Mouse (Mus musculus) limb, embryonic 11.5 days (tissue): ENCODE data around the gene 2300003K06Rik. TPM values are rescaled to one million over a fixed set of nuclear protein-coding genes. Genes with fewer than 3 reads are reported as not detected.
"Not testable (repeated sequence)": the region's sequence is repeated elsewhere in the genome, so short reads cannot be mapped to it uniquely, and the experiment has no call there.

Experiments
- ATAC-seq: fragments of 200-750 bp; cut with Nextera tagmentation; 2 replicates; pipeline ENCODE4 v1.8.0; 2017; ENCODE audit warnings: low read depth; ENCODE audit not compliant: insufficient number of reproducible peaks, low FRiP score, low TSS enrichment
- DNase-seq: peaks from one replicate; pipeline ENCODE4 v3.0.0-alpha.2; 2015; ENCODE audit warnings: low spot score
- H3K27ac ChIP-seq: fragments of 300-500 bp; sonication (generic); replicated peaks from 2 replicates; pipeline ENCODE4 v1.5.1; 2014; ENCODE audit warnings: low read depth, mild to moderate bottlenecking, low read length
- H3K27me3 ChIP-seq: fragments of 300-500 bp; sonication (generic); 2 replicates; pipeline ENCODE4 v1.6.1; 2014; ENCODE audit warnings: mild to moderate bottlenecking, low read length, mixed read lengths; ENCODE audit not compliant: control insufficient read depth, insufficient read depth
- H3K36me3 ChIP-seq: fragments of 300-500 bp; sonication (generic); 2 replicates; pipeline ENCODE4 v1.6.1; 2014; ENCODE audit warnings: mild to moderate bottlenecking, low read length, moderate library complexity, mixed read lengths; ENCODE audit not compliant: control insufficient read depth, insufficient read depth
- H3K4me1 ChIP-seq: fragments of 300-500 bp; sonication (generic); 2 replicates; pipeline ENCODE4 v1.6.1; 2014; ENCODE audit warnings: low read length, mixed read lengths; ENCODE audit not compliant: control insufficient read depth, insufficient read depth
- H3K4me2 ChIP-seq: fragments of 300-500 bp; sonication (generic); 2 replicates; pipeline ENCODE4 v1.6.1; 2014; ENCODE audit warnings: low read depth, mild to moderate bottlenecking, moderate library complexity; ENCODE audit not compliant: severe bottlenecking
- H3K4me3 ChIP-seq: fragments of 300-500 bp; sonication (generic); 2 replicates; pipeline ENCODE4 v1.5.1; 2014; ENCODE audit warnings: low read depth, low read length
- H3K9ac ChIP-seq: fragments of 300-500 bp; sonication (generic); 2 replicates; pipeline ENCODE4 v1.6.1; 2014; ENCODE audit warnings: mild to moderate bottlenecking, low read length
- H3K9me3 ChIP-seq: fragments of 300-500 bp; sonication (generic); 2 replicates; pipeline ENCODE4 v1.6.1; 2016; ENCODE audit warnings: low read length; ENCODE audit not compliant: control insufficient read depth
- WGBS: fragments of 180-500 bp; shearing (Covaris S2); extraction: QIAGEN DNeasy Blood & Tissue Kit; methylation state at CpG from one replicate; pipeline ENCODE4 v1.1.7; 2014; 5-methylcytosine and 5-hydroxymethylcytosine counted together
- polyA plus RNA-seq: library from polyadenylated mRNA; unstranded; fragments of >200 nt; fragmentation: Nextera tagmentation; extraction: Ambion mirVana; gene quantifications from 2 replicates; pipeline ENCODE4 v1.2.1, GENCODE M21; 2014

2300003K06Rik gene
- polyA plus RNA-seq, 1 experiment from 2014 or later = not detected

DNA sequence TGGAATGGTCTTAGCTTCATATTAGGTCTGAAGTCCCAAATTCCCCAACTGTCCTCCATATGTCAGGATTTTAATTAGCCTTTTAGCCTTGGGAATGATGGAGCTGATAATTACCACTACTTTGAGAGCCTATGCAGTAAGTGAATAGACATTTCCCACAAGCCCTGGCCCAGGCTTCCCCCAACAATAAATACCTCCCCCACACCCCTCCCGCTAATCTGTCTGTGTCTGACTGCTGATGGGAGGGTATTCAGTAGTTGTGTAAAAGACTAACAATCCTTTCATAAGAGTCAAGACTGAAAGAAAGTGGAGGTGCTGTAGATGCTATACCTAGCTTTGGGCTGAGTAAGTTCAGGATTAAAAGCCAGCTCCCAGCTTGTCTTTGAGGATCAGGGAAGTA lies 4.3 kb upstream of the 2300003K06Rik start:
- no peak for DNase-seq
- no peaks in the 10 kb centered on the region for H3K4me1 ChIP-seq
- no peaks in the 10 kb centered on the region for H3K27me3 ChIP-seq
- H3K9me3 ChIP-seq = no peaks in the 10 kb centered on the region
- H3K9ac ChIP-seq = no peak overlapping the region
- ATAC-seq = no peak
- no peaks in the 10 kb centered on the region for H3K36me3 ChIP-seq
- WGBS = 35% methylated on average over 1 of the region's 1 CpGs
- H3K4me2 ChIP-seq = no peak overlapping the region
- no peak overlapping the region for H3K27ac ChIP-seq
- no peak overlapping the region for H3K4me3 ChIP-seq

DNA sequence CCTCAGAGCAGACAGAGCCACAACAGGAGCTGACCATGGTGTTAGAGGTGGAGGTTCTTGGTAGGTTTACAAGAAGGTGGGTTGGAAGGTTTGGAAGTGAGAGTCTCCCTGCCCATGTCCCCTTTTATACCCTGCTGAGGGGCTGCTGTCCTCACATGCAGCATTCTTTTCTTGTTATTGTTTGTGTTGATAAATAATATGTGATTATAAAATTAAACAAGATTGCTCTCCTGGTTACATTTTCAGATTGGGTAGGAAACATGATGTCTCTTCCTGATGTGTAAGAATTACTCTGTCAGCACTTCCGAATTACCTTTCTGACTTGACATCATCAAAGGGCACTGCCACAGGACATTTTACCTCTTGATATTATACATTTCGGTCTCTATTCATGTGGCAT lies 22.3 kb downstream of the 2300003K06Rik start, which contains the start of gene Gm11564:
Gm11564 (minus strand) TSS at position 101 of the 400 bp plus-strand sequence.
- H3K27ac ChIP-seq, H3K9me3 ChIP-seq, H3K9ac ChIP-seq, H3K4me1 ChIP-seq, H3K27me3 ChIP-seq, H3K4me3 ChIP-seq, H3K36me3 ChIP-seq, ATAC-seq, H3K4me2 ChIP-seq, DNase-seq: not testable (repeated sequence)
- 90% methylated on average over 2 of the region's 2 CpGs for WGBS

DNA sequence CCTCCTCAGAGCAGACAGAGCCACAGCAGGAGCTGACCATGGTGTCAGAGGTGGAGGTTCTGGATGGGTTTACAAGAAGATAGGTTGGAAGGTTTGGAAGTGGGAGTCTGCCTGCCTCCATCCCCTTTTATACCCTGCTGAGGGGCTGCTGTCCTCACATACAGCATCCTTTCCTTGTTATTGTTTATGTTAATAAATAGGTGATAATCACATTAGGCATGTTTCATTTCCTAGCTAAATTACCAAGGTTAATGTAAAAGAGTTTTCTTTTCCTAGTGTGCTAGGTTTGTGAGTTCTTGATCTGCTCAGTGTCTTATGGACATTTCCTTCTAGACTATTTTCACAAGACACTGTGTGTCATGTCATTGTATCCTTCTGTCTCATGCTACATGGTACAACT lies 28.1 kb downstream of the 2300003K06Rik start, which contains the start of gene Krtap4-13:
Krtap4-13 (minus strand) TSS at position 101 of the 400 bp plus-strand sequence.
- not testable (repeated sequence) for DNase-seq, H3K4me3 ChIP-seq, H3K4me2 ChIP-seq, H3K9me3 ChIP-seq, H3K4me1 ChIP-seq, H3K27me3 ChIP-seq, H3K36me3 ChIP-seq, ATAC-seq, H3K9ac ChIP-seq, H3K27ac ChIP-seq

DNA sequence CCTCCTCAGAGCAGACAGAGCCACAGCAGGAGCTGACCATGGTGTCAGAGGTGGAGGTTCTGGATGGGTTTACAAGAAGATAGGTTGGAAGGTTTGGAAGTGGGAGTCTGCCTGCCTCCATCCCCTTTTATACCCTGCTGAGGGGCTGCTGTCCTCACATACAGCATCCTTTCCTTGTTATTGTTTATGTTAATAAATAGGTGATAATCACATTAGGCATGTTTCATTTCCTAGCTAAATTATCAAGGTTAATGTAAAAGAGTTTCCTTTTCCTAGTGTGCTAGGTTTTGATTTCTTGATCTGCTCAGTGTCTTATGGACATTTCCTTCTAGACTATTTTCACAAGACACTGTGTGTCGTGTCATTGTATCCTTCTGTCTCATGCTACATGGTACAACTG lies 33.5 kb downstream of the 2300003K06Rik start, which contains the start of gene Gm11554:
Gm11554 (minus strand) TSS at position 101 of the 400 bp plus-strand sequence.
- not testable (repeated sequence) for H3K36me3 ChIP-seq, H3K9ac ChIP-seq, H3K4me3 ChIP-seq, H3K27ac ChIP-seq, H3K9me3 ChIP-seq, H3K27me3 ChIP-seq, DNase-seq, H3K4me2 ChIP-seq, H3K4me1 ChIP-seq, ATAC-seq
- no CpG with 5 or more reads among the region's 1 CpGs for WGBS

DNA sequence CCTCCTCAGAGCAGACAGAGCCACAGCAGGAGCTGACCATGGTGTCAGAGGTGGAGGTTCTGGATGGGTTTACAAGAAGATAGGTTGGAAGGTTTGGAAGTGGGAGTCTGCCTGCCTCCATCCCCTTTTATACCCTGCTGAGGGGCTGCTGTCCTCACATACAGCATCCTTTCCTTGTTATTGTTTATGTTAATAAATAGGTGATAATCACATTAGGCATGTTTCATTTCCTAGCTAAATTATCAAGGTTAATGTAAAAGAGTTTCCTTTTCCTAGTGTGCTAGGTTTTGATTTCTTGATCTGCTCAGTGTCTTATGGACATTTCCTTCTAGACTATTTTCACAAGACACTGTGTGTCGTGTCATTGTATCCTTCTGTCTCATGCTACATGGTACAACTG lies 39.0 kb downstream of the 2300003K06Rik start, which contains the start of gene Gm11569:
Gm11569 (minus strand) TSS at position 101 of the 400 bp plus-strand sequence.
- H3K36me3 ChIP-seq, DNase-seq, H3K4me2 ChIP-seq, H3K4me1 ChIP-seq, ATAC-seq, H3K9me3 ChIP-seq, H3K4me3 ChIP-seq, H3K9ac ChIP-seq, H3K27me3 ChIP-seq, H3K27ac ChIP-seq: not testable (repeated sequence)
- WGBS = no CpG with 5 or more reads among the region's 1 CpGs

DNA sequence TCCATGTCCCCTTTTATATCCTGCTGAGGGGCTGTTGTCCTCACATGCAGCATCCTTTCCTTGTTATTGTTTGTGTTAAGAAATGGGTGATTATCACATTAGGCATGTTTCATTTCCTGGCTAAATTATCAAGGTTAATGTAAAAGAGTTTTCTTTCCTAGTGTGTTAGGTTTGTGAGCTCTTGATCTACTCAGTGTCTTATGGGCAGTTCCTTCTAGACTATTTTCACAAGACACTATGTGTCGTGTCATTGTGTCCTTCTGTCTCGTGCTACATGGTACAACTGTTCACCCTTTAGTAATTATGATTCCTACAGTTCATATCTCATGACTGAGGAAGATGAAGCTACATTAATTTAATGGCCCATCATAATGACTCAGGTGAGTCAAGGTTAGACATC lies 44.5 kb downstream of the 2300003K06Rik start, which contains the start of gene Gm11596:
Gm11596 (minus strand) TSS at position 101 of the 400 bp plus-strand sequence.
- no peak within 1 kb of the TSS for H3K27ac ChIP-seq
- H3K27me3 ChIP-seq = no peaks in the 10 kb centered on the region
- ATAC-seq (no peak), DNase-seq (no peak)
- H3K9me3 ChIP-seq = no peaks in the 10 kb centered on the region
- 70% methylated on average over 2 of the region's 2 CpGs for WGBS
- no peaks in the 10 kb centered on the region for H3K36me3 ChIP-seq
- H3K4me2 ChIP-seq = no peak within 1 kb of the TSS
- H3K9ac ChIP-seq = no peak within 1 kb of the TSS
- H3K4me1 ChIP-seq = no peaks in the 10 kb centered on the region
- no peak within 1 kb of the TSS for H3K4me3 ChIP-seq

Other genes with a start within 250 kb of the 2300003K06Rik start
- gene Krtap1-3, start 246.7 kb downstream of the 2300003K06Rik start, polyA plus RNA-seq = not detected in 2 replicates
- gene Krtap9-3, start 240.0 kb downstream of the 2300003K06Rik start, polyA plus RNA-seq = not detected in 2 replicates
- not detected in 2 replicates for gene Gm11938, start 234.8 kb downstream of the 2300003K06Rik start, polyA plus RNA-seq
- gene Gm11937, start 227.9 kb downstream of the 2300003K06Rik start, polyA plus RNA-seq = not detected in 2 replicates
- gene Krtap2-4, start 223.2 kb downstream of the 2300003K06Rik start, polyA plus RNA-seq = not detected in 2 replicates
- not detected in 2 replicates for gene Gm11562, start 217.6 kb downstream of the 2300003K06Rik start, polyA plus RNA-seq
- not detected in 2 replicates for gene Krtap4-1, start 209.8 kb downstream of the 2300003K06Rik start, polyA plus RNA-seq
- not detected in 2 replicates for gene Krtap4-2, start 203.0 kb downstream of the 2300003K06Rik start, polyA plus RNA-seq
- not detected in 2 replicates for gene Krtap4-7, start 194.0 kb downstream of the 2300003K06Rik start, polyA plus RNA-seq
- gene Gm11555, start 187.8 kb downstream of the 2300003K06Rik start, polyA plus RNA-seq = not detected in 2 replicates
- not detected in 2 replicates for gene Gm11563, start 179.1 kb downstream of the 2300003K06Rik start, polyA plus RNA-seq
- not detected in 2 replicates for gene Krtap4-6, start 172.1 kb downstream of the 2300003K06Rik start, polyA plus RNA-seq
- gene Gm14190, start 147.3 kb downstream of the 2300003K06Rik start, polyA plus RNA-seq = not detected in 2 replicates
- gene Gm14180, start 103.8 kb downstream of the 2300003K06Rik start, polyA plus RNA-seq = not detected in 2 replicates
- not detected in 2 replicates for gene Gm11595, start 65.2 kb downstream of the 2300003K06Rik start, polyA plus RNA-seq
- gene Krtap4-8, start 57.4 kb downstream of the 2300003K06Rik start, polyA plus RNA-seq = not detected in 2 replicates
- gene Krtap4-9, start 52.9 kb downstream of the 2300003K06Rik start, polyA plus RNA-seq = not detected in 2 replicates
- gene Gm11596, start 44.6 kb downstream of the 2300003K06Rik start, polyA plus RNA-seq = not detected in 2 replicates
- not detected in 2 replicates for gene Gm11569, start 39.1 kb downstream of the 2300003K06Rik start, polyA plus RNA-seq
- gene Gm11554, start 33.6 kb downstream of the 2300003K06Rik start, polyA plus RNA-seq = not detected in 2 replicates
- not detected in 2 replicates for gene Krtap4-13, start 28.2 kb downstream of the 2300003K06Rik start, polyA plus RNA-seq
- not detected in 2 replicates for gene Gm11564, start 22.4 kb downstream of the 2300003K06Rik start, polyA plus RNA-seq
- not detected in 2 replicates for gene Krtap4-16, start 13.5 kb upstream of the 2300003K06Rik start, polyA plus RNA-seq
- not detected in 2 replicates for gene Gm11568, start 19.9 kb upstream of the 2300003K06Rik start, polyA plus RNA-seq
- not detected in 2 replicates for gene Gm11559, start 26.4 kb upstream of the 2300003K06Rik start, polyA plus RNA-seq
- not detected in 2 replicates for gene Krtap9-1, start 35.3 kb upstream of the 2300003K06Rik start, polyA plus RNA-seq
- not detected in 2 replicates for gene Gm11567, start 41.1 kb upstream of the 2300003K06Rik start, polyA plus RNA-seq
- gene Krtap31-1, start 69.9 kb upstream of the 2300003K06Rik start, polyA plus RNA-seq = not detected in 2 replicates
- not detected in 2 replicates for gene Gm11565, start 76.7 kb upstream of the 2300003K06Rik start, polyA plus RNA-seq
- not detected in 2 replicates for gene Krtap31-2, start 98.2 kb upstream of the 2300003K06Rik start, polyA plus RNA-seq
- gene Krtap9-5, start 110.4 kb upstream of the 2300003K06Rik start, polyA plus RNA-seq = not detected in 2 replicates
- not detected in 2 replicates for gene Krtap29-1, start 141.0 kb upstream of the 2300003K06Rik start, polyA plus RNA-seq
- gene Krtap16-1, start 148.5 kb upstream of the 2300003K06Rik start, polyA plus RNA-seq = not detected in 2 replicates
- 0.48 and 1.0 TPM in 2 replicates for gene Krtap17-1, start 155.9 kb upstream of the 2300003K06Rik start, polyA plus RNA-seq
- gene Krt33a, start 178.1 kb upstream of the 2300003K06Rik start, polyA plus RNA-seq = not detected in 2 replicates
- 0.15 and 0.16 TPM in 2 replicates for gene Krt33b, start 191.8 kb upstream of the 2300003K06Rik start, polyA plus RNA-seq
- not detected in 2 replicates for gene Krt34, start 203.5 kb upstream of the 2300003K06Rik start, polyA plus RNA-seq
- not detected in 2 replicates for gene Krt31, start 212.5 kb upstream of the 2300003K06Rik start, polyA plus RNA-seq